12 mouse cellular contexts compared by ENCODE assay signal in genomic region chr19:46928136-46928535, GRCm38 (mm10).
"Had no signal": no experiment of that assay in that cellular context is flagged by ENCODE, and none has a peak within 500 bp of the region (broad histone marks: within the 10 kb centered on the region; RNA-seq: fewer than 3 reads in every experiment).

No protein-coding gene starts in this region.

- H3K9me3 ChIP-seq: limb, embryonic 12.5 days; megakaryocyte, embryonic 14.5 days; midbrain, embryonic 15.5 days; neural tube, embryonic 13.5 days had no signal

- H3K9ac ChIP-seq: limb, embryonic 12.5 days; midbrain, embryonic 15.5 days; neural tube, embryonic 13.5 days had no signal

- ATAC-seq: midbrain, embryonic 15.5 days had no signal

- H3K27me3 ChIP-seq: limb, embryonic 12.5 days; megakaryocyte, embryonic 14.5 days; midbrain, embryonic 15.5 days; neural tube, embryonic 13.5 days had no signal

- H3K27ac ChIP-seq: limb, embryonic 12.5 days; midbrain, embryonic 15.5 days; neural tube, embryonic 13.5 days had no signal

- H3K4me3 ChIP-seq: limb, embryonic 12.5 days; megakaryocyte, embryonic 14.5 days; midbrain, embryonic 15.5 days; neural tube, embryonic 13.5 days had no signal

- DNase-seq: kidney, adult 18-20 months; kidney, postnatal 10 days; kidney, postnatal 4 days; right cerebral cortex, adult 18-20 months; right cerebral cortex, postnatal 25 days; thymus, postnatal 36 days had no signal

- H3K36me3 ChIP-seq: limb, embryonic 12.5 days; midbrain, embryonic 15.5 days had no signal

- H3K4me2 ChIP-seq: limb, embryonic 12.5 days; liver, embryonic 11.5 days; midbrain, embryonic 11.5 days; midbrain, embryonic 15.5 days; neural tube, embryonic 13.5 days had no signal
